Mouse (Mus musculus) forebrain, embryonic 14.5 days (tissue): ENCODE results near the gene Castor1. TPM values are rescaled to one million over a fixed set of nuclear protein-coding genes. Genes with fewer than 3 reads are reported as not detected.

Experiments
- ATAC-seq: fragments of 200-750 bp; cut with Nextera tagmentation; 2 replicates; pipeline ENCODE4 v1.8.0; 2017; ENCODE audit warnings: mild to moderate bottlenecking, moderate library complexity
- DNase-seq: peaks from one replicate; pipeline ENCODE4 v3.0.0-alpha.2; 2015; ENCODE audit warnings: low spot score
- H3K27ac ChIP-seq: fragments of 300-500 bp; sonication (generic); 2 replicates; pipeline ENCODE4 v1.5.1; 2014; ENCODE audit warnings: low read depth, mild to moderate bottlenecking, control low read depth, low read length, moderate library complexity
- H3K27me3 ChIP-seq: fragments of 300-500 bp; sonication (generic); replicated peaks from 2 replicates; pipeline ENCODE4 v1.6.1; 2014; ENCODE audit warnings: low read length, control low read depth, mixed read lengths; ENCODE audit not compliant: control insufficient read depth, insufficient read depth
- H3K36me3 ChIP-seq: fragments of 300-500 bp; sonication (generic); 2 replicates; pipeline ENCODE4 v1.6.1; 2014; ENCODE audit warnings: low read length, control low read depth; ENCODE audit not compliant: control insufficient read depth, insufficient read depth
- H3K4me1 ChIP-seq: fragments of 300-500 bp; sonication (generic); 2 replicates; pipeline ENCODE4 v1.6.1; 2014; ENCODE audit warnings: antibody characterized with exemption, low read length, control low read depth; ENCODE audit not compliant: control insufficient read depth, insufficient read depth
- H3K4me2 ChIP-seq: fragments of 300-500 bp; sonication (generic); 2 replicates; pipeline ENCODE4 v1.6.1; 2014; ENCODE audit warnings: mild to moderate bottlenecking, control low read depth, low read length
- H3K4me3 ChIP-seq: fragments of 300-500 bp; sonication (generic); 2 replicates; pipeline ENCODE4 v1.5.1; 2014; ENCODE audit warnings: low read depth, low read length, control low read depth
- H3K9ac ChIP-seq: fragments of 300-500 bp; sonication (generic); 2 replicates; pipeline ENCODE4 v1.6.1; 2014; ENCODE audit warnings: mild to moderate bottlenecking, low read length, control low read depth, moderate library complexity
- H3K9me3 ChIP-seq: fragments of 300-500 bp; sonication (generic); replicated peaks from 2 replicates; pipeline ENCODE4 v1.6.1; 2016; ENCODE audit warnings: low read length, control low read depth, mixed read lengths; ENCODE audit not compliant: control insufficient read depth
- WGBS: fragments of 180-500 bp; shearing (Covaris S2); extraction: QIAGEN DNeasy Blood & Tissue Kit; methylation state at CpG from one replicate; pipeline ENCODE4 v1.1.7; 2014; 5-methylcytosine and 5-hydroxymethylcytosine counted together
- polyA plus RNA-seq: library from polyadenylated mRNA; unstranded; fragments of >200 nt; fragmentation: Nextera tagmentation; extraction: Ambion mirVana; gene quantifications from 2 replicates; pipeline ENCODE4 v1.2.1, GENCODE M21; 2014

The Castor1 gene
- polyA plus RNA-seq, 1 experiment from 2014 or later = 1.8 TPM

DNA sequence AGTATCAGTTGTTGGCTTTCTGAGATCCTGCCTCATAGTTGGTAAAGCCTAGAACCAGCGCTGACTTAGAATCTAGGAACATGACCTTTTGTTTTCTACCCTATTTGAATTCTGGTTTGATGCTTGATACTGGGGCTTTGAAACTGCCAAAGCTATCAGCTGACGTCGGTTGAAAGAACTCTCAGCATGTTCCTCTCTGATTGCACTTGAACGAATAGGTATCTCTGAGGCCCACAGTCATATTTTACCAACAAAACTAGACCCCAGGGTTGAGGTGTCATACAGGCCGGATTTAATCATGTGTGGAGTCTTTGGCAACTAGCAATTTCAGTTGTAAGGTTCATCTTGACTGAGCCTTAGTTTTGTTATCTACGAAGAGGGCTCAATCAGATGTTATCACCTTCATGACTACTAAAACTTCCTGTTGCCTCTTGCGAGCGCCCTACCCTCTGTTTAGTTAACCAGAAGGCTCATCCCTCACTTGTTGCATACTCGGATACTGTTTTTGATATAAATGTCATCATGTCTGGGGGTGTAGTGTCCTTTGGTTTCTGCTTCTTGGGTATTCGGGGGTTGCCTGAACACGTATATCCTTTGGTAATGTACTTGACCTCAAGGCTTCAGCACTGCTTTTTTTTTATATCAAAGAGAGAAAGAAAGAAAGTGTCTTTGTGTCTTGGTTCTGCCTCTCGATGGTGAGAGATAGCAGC is 14.9 kb upstream of the Castor1 start:
- WGBS = 85% methylated on average over 12 of the region's 12 CpGs
- H3K9me3 ChIP-seq = no peaks in the 10 kb centered on the region
- H3K9ac ChIP-seq = no peak overlapping the region
- H3K4me2 ChIP-seq = no peak overlapping the region
- no peak overlapping the region for H3K4me3 ChIP-seq
- DNase-seq (no peak), ATAC-seq (no peak)
- H3K36me3 ChIP-seq = peaks cover 16% of the 10 kb centered on the region; the same call in 1 of the 2 replicates
- no peaks in the 10 kb centered on the region for H3K4me1 ChIP-seq
- no peak overlapping the region for H3K27ac ChIP-seq
- no peaks in the 10 kb centered on the region for H3K27me3 ChIP-seq

DNA sequence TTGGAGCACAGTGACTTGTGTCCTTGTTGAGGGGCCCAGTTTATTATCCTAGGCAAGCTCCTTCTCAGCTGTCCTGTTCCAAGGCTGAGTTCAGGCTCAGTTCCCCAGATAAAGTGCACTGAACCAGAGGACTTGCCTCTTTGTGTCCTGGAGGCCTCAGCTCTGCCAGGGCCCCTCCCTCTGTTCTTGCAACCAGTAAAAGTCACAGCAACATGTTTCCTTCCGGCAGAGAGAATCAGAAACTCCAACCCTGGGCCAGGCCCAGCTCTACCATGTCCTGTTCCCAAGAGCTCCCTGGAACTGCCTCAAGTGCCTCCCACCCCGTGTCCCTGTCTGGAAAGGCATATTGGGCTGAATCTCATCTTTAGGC is 14.3 kb upstream of the Castor1 start:
- Histone ChIP-seq H3K9ac (no peak overlapping the region), H3K4me3 (no peak overlapping the region), H3K9me3 (no peaks in the 10 kb centered on the region), H3K4me2 (no peak overlapping the region), H3K27ac (no peak overlapping the region), H3K27me3 (no peaks in the 10 kb centered on the region), H3K4me1 (no peaks in the 10 kb centered on the region), H3K36me3 (peaks cover 20% of the 10 kb centered on the region; the same call in 1 of the 2 replicates)
- DNase-seq (no peak), ATAC-seq (no peak)
- 56% methylated on average over 2 of the region's 2 CpGs for WGBS

DNA sequence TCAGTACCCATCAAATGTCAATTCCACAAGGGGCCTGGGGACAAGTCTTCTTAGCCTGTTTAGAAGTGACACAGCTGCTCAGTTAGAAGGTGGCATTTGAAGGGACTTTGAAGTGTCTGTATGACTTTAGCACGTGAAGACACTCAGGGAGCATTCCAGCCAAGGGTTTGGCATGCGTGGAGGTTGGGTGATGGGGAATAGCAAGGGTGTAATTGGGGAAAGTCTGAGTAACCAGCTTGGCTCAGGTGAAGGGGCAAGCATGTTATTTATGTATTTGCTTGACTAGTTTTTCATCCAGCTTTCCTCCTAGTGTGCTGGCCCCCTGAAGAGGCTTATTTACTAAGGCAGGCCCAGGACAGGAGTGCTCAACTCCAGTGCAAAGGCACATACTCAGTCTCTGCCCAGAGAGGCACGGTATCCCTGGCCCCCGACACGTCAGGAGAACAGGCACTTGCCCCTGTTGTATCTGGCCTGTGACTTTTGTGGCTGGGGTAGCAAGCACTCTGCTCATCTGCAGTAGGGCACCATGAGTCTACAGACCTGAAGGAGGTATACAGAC is 12.8 kb upstream of the Castor1 start:
- Histone ChIP-seq H3K9me3 (no peaks in the 10 kb centered on the region), H3K36me3 (peaks cover 30% of the 10 kb centered on the region), H3K4me3 (no peak overlapping the region), H3K4me1 (no peaks in the 10 kb centered on the region), H3K4me2 (no peak overlapping the region), H3K27me3 (no peaks in the 10 kb centered on the region), H3K27ac (no peak overlapping the region), H3K9ac (no peak overlapping the region)
- ATAC-seq = no peak
- 83% methylated on average over 5 of the region's 5 CpGs for WGBS
- DNase-seq = no peak

DNA sequence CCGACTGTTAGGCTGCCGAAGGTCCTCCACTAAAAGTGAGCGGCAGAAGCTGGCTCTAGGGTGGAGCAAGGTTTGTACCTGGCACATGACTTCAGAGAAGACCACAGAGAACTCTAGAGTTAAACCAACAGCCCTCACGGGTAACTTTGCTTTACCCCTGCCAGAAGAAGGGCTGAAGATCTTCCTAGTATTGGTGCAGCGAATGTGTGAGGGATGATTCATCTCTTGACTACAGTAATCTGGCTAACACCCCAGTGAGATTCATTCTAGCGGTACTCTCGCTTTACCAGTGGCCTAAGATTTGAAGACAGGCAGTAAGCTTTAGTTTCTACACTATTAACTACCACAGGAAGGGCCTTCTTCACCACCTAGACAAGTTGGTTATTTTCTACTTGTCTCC is 12.1 kb upstream of the Castor1 start:
- no peak for DNase-seq
- Histone ChIP-seq H3K4me2 (no peak overlapping the region), H3K9me3 (no peaks in the 10 kb centered on the region), H3K9ac (no peak overlapping the region), H3K27me3 (no peaks in the 10 kb centered on the region), H3K4me1 (no peaks in the 10 kb centered on the region), H3K27ac (no peak overlapping the region), H3K4me3 (no peak overlapping the region), H3K36me3 (peaks cover 36% of the 10 kb centered on the region)
- WGBS = 90% methylated on average over 7 of the region's 7 CpGs
- no peak for ATAC-seq

DNA sequence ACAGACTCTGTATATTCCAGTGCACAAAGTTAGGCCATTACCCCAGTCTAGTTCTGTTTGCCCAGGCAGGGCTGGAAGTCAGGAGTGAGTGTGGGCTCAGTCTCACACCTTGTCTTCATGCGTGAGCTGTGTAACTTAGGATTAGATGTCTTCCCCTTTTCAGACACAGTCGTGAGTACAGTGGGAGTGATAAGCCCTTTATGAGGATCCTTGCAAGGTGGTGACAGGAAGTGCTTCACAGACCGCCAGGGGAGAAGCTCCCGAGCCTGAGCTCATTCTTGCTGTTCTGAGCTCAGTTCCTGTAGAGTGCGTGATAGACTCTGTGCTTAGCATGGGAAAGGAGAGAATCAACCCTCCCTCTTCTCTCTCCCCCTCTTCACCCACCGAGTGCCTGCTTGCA is 11.5 kb upstream of the Castor1 start:
- no peak for ATAC-seq
- 88% methylated on average over 6 of the region's 6 CpGs for WGBS
- no peaks in the 10 kb centered on the region for H3K4me1 ChIP-seq

DNA sequence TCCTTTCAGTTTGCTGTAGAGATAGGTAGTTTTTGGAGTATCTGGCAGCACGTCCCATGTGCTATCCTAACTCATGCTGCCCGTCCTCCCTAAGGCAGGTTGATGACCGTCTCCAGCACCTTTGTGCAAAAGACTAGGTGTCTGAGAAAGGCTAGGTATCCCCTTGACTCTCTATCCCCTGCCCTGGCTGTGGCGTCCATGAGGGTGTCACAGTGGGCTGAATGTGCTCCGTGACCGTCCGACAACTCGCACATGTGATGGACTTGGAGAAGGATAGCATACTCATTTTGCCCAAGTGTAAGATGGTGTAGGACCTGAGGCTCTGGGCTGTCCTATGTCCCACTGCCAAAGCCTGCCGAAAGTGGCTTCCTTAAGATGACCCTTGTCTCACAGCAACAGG is 10.4 kb upstream of the Castor1 start:
- Histone ChIP-seq H3K9me3 (no peaks in the 10 kb centered on the region), H3K36me3 (peaks cover 44% of the 10 kb centered on the region), H3K9ac (no peak overlapping the region), H3K27me3 (no peaks in the 10 kb centered on the region), H3K4me1 (no peaks in the 10 kb centered on the region), H3K27ac (no peak overlapping the region), H3K4me2 (no peak overlapping the region), H3K4me3 (no peak overlapping the region)
- ATAC-seq (no peak), DNase-seq (no peak)
- WGBS = 93% methylated on average over 9 of the region's 9 CpGs

More for the DNA sequence above, 11.5 kb upstream of the Castor1 start:
- DNase-seq = no peak
- Histone ChIP-seq H3K4me3 (no peak overlapping the region), H3K9me3 (no peaks in the 10 kb centered on the region), H3K9ac (no peak overlapping the region), H3K27me3 (no peaks in the 10 kb centered on the region), H3K27ac (no peak overlapping the region), H3K4me2 (no peak overlapping the region), H3K36me3 (peaks cover 36% of the 10 kb centered on the region)

DNA sequence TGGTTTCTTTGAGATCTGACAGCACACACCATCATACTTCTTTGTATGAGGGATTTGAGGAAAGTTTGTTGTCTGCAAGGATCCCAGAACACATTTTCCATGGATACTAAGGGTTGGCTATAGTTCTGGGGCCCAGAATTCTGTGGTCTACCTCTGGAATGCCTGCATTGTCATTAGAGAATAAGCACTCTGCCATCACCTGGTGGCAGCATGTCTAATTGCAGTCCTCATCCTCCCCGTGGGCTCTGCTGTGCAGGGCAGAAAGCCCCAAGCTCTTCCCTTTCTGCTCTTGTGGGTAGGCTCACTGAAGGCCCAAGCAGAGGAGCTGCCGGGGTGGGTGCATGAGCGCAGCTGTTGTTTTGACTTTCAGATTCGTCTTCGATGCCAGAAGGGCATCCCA is 8.5 kb upstream of the Castor1 start:
- Histone ChIP-seq H3K4me2 (no peak overlapping the region), H3K36me3 (peaks cover 58% of the 10 kb centered on the region), H3K9me3 (no peaks in the 10 kb centered on the region), H3K27ac (no peak overlapping the region), H3K27me3 (no peaks in the 10 kb centered on the region), H3K4me3 (no peak overlapping the region), H3K4me1 (no peaks in the 10 kb centered on the region), H3K9ac (no peak overlapping the region)
- ATAC-seq (no peak), DNase-seq (no peak)
- WGBS = 79% methylated on average over 5 of the region's 5 CpGs

DNA sequence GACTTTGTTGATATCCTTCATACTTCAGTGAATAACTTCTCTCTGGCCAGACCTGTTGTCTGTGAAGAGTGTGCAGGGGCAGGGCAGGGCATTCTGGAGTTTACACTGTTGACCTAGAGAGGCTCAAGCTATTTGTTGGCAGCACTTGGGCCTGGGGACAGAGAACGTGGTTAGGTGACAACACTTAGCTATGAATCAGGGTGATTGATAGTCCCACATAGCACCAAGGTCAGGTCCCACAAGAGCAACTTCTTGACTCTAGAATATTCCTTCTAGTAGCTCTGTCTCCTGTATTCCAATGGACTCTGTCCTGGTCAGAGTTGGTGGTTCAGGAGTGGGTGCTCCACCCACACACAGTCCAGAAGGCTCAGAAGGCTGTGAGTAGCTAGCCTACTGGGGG is 7.2 kb upstream of the Castor1 start:
- Histone ChIP-seq H3K9me3 (no peaks in the 10 kb centered on the region), H3K9ac (no peak overlapping the region), H3K4me3 (no peak overlapping the region), H3K4me1 (no peaks in the 10 kb centered on the region), H3K36me3 (peaks cover 64% of the 10 kb centered on the region), H3K27ac (no peak overlapping the region), H3K27me3 (no peaks in the 10 kb centered on the region), H3K4me2 (no peak overlapping the region)
- DNase-seq (no peak), ATAC-seq (no peak)
- 90% methylated on average over 1 of the region's 1 CpGs for WGBS

DNA sequence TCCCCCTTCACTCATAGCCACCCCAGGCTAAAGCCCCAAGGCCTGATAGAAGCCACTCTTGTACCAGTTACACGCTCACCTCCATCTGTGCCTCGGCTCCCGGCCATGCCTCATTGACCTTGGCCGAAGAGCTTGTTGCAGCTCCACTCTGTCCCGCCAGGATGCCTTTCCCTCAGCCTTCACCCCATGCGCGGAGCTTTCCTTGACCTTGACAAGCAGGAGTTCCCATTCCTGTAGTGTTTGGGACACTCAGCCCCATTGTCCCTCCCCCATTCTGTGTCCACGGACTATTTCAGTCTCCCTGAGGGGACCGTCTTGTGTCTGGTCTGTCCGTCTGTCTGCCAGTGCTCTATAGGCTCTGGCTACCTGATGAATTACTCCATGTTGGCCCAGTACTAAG is 4.9 kb upstream of the Castor1 start:
- no peak for ATAC-seq

More for the DNA sequence above, 4.9 kb upstream of the Castor1 start:
- no peaks in the 10 kb centered on the region for H3K9me3 ChIP-seq
- no peak overlapping the region for H3K27ac ChIP-seq
- no peaks in the 10 kb centered on the region for H3K27me3 ChIP-seq
- H3K36me3 ChIP-seq = peaks cover 48% of the 10 kb centered on the region
- DNase-seq = no peak
- no peaks in the 10 kb centered on the region for H3K4me1 ChIP-seq
- H3K9ac ChIP-seq = no peak overlapping the region
- WGBS = 94% methylated on average over 10 of the region's 10 CpGs
- H3K4me2 ChIP-seq = no peak overlapping the region
- no peak overlapping the region for H3K4me3 ChIP-seq
